Mouse (Mus musculus) MEL (cell line): ENCODE measurements around the gene Gm37240. TPM values are rescaled to one million over a fixed set of nuclear protein-coding genes. Genes with fewer than 3 reads are reported as not detected.

Experiments
- DNase-seq: peaks from one replicate; pipeline ENCODE4 v3.0.0; 2011; ENCODE audit warnings: low read depth, low spot score
- H3K27ac ChIP-seq: 2 replicates; pipeline ENCODE4 v1.5.1; 2012; ENCODE audit warnings: low read depth, mild to moderate bottlenecking, control low read depth, low read length, moderate library complexity; ENCODE audit not compliant: control insufficient read depth
- H3K27me3 ChIP-seq, 2 experiments: fragments of 150-350 bp in 1 of 2; sonication (generic) in 1 of 2; 2 replicates each; pipeline ENCODE4 v1.6.1; 2012; ENCODE audit warnings: low read length in 2 of 2, mild to moderate bottlenecking in 2 of 2, improper control_type of control experiment in 1 of 2, moderate library complexity in 1 of 2; ENCODE audit not compliant: insufficient read depth in 2 of 2, control insufficient read depth in 1 of 2
- H3K36me3 ChIP-seq, 2 experiments: 2 replicates each; pipeline ENCODE4 v1.6.1; 2012 to 2014; ENCODE audit warnings: low read length in 2 of 2, improper control_type of control experiment in 1 of 2, inconsistent platforms in 1 of 2, mild to moderate bottlenecking in 1 of 2; ENCODE audit not compliant: insufficient read depth in 2 of 2, control insufficient read depth in 1 of 2
- H3K4me1 ChIP-seq, 2 experiments: fragments of 150-350 bp in 1 of 2; sonication (generic) in 1 of 2; 2 replicates each; pipeline ENCODE4 v1.6.1; 2012; ENCODE audit warnings: low read length in 2 of 2, improper control_type of control experiment in 1 of 2, mild to moderate bottlenecking in 1 of 2; ENCODE audit not compliant: insufficient read depth in 2 of 2, control insufficient read depth in 1 of 2
- H3K4me3 ChIP-seq, 2 experiments: fragments of 150-350 bp in 1 of 2; sonication (generic) in 1 of 2; 2 replicates each; pipeline ENCODE4 v1.5.1; 2012; ENCODE audit warnings: low read depth in 2 of 2, low read length in 2 of 2, mild to moderate bottlenecking in 2 of 2, moderate library complexity in 2 of 2, control low read depth in 1 of 2, improper control_type of control experiment in 1 of 2; ENCODE audit not compliant: control insufficient read depth in 1 of 2, insufficient read depth in 1 of 2
- H3K79me2 ChIP-seq: 2 replicates; pipeline ENCODE4 v1.6.1; 2012; ENCODE audit warnings: mild to moderate bottlenecking, low read length, moderate library complexity; ENCODE audit not compliant: control insufficient read depth, poor library complexity, insufficient read depth
- H3K9ac ChIP-seq: 2 replicates; pipeline ENCODE4 v1.6.1; 2012; ENCODE audit warnings: low read depth, mild to moderate bottlenecking, control low read depth, low read length, moderate library complexity; ENCODE audit not compliant: control insufficient read depth, poor library complexity, severe bottlenecking
- H3K9me3 ChIP-seq: fragments of 150-350 bp; sonication (generic); replicated peaks from 2 replicates; pipeline ENCODE4 v1.6.1; 2012; ENCODE audit warnings: mild to moderate bottlenecking, low read length, improper control_type of control experiment, moderate library complexity; ENCODE audit not compliant: insufficient read depth
- CHD1 ChIP-seq: IDR thresholded peaks from 2 replicates; pipeline ENCODE4 v1.6.1; 2012; ENCODE audit warnings: low read depth, mild to moderate bottlenecking, inconsistent platforms, low read length, improper control_type of control experiment
- CHD2 ChIP-seq: IDR thresholded peaks from 2 replicates; pipeline ENCODE4 v1.6.1; 2011; ENCODE audit warnings: low read length, improper control_type of control experiment
- CTCF ChIP-seq, 3 experiments: IDR thresholded peaks in 2 of 3; conservative IDR thresholded peaks in 1 of 3; 2 replicates each; pipeline ENCODE4 v1.5.1; 2011 to 2012; ENCODE audit warnings: low read length in 3 of 3, low read depth in 2 of 3, mild to moderate bottlenecking in 2 of 3, improper control_type of control experiment in 1 of 3, inconsistent platforms in 1 of 3, mixed read lengths in 1 of 3, moderate library complexity in 1 of 3; ENCODE audit not compliant: control insufficient read depth in 1 of 3, insufficient read depth in 1 of 3, poor library complexity in 1 of 3, severe bottlenecking in 1 of 3
- E2F4 ChIP-seq: IDR thresholded peaks from 2 replicates; pipeline ENCODE4 v1.6.1; 2011; ENCODE audit warnings: low read depth, low read length, improper control_type of control experiment, borderline replicate concordance
- ELF1 ChIP-seq: IDR thresholded peaks from 2 replicates; pipeline ENCODE4 v1.6.1; 2014; ENCODE audit warnings: low read depth, mild to moderate bottlenecking, inconsistent platforms, low read length, improper control_type of control experiment, moderate library complexity
- EP300 ChIP-seq, 2 experiments: IDR thresholded peaks; 2 replicates each; pipeline ENCODE4 v1.6.1; 2011; ENCODE audit warnings: improper control_type of control experiment in 2 of 2, low read length in 2 of 2, low read depth in 1 of 2, mild to moderate bottlenecking in 1 of 2
- GATA1 ChIP-seq: IDR thresholded peaks from 2 replicates; pipeline ENCODE4 v1.6.1; 2011; ENCODE audit warnings: low read depth, low read length, improper control_type of control experiment
- JUND ChIP-seq: IDR thresholded peaks from 2 replicates; pipeline ENCODE4 v1.6.1; 2011; ENCODE audit warnings: low read depth, mild to moderate bottlenecking, improper control_type of control experiment, low read length
- KAT2A ChIP-seq: conservative IDR thresholded peaks from 2 replicates; pipeline ENCODE4 v1.6.1; 2012; ENCODE audit warnings: low read depth, low read length, improper control_type of control experiment, inconsistent platforms
- MAFK ChIP-seq: IDR thresholded peaks from 2 replicates; pipeline ENCODE4 v1.6.1; 2011; ENCODE audit warnings: low read depth, mild to moderate bottlenecking, low read length, improper control_type of control experiment, borderline replicate concordance
- MAX ChIP-seq: IDR thresholded peaks from 2 replicates; pipeline ENCODE4 v1.6.1; 2011; ENCODE audit warnings: low read length, improper control_type of control experiment
- MYB ChIP-seq: IDR thresholded peaks from 2 replicates; pipeline ENCODE4 v1.6.1; 2011; ENCODE audit warnings: mild to moderate bottlenecking, low read depth, low read length, improper control_type of control experiment
- NELFE ChIP-seq: IDR thresholded peaks from 2 replicates; pipeline ENCODE4 v1.6.1; 2011; ENCODE audit warnings: low read depth, low read length, improper control_type of control experiment
- NRF1 ChIP-seq: IDR thresholded peaks from 2 replicates; pipeline ENCODE4 v1.6.1; 2014; ENCODE audit warnings: low read depth, mild to moderate bottlenecking, inconsistent platforms, low read length, improper control_type of control experiment, moderate library complexity; ENCODE audit not compliant: poor library complexity, insufficient read depth, severe bottlenecking
- POLR2A ChIP-seq, 2 experiments: IDR thresholded peaks; 2 replicates each; pipeline ENCODE4 v1.6.1; 2011 to 2012; ENCODE audit warnings: low read length in 2 of 2, mild to moderate bottlenecking in 2 of 2, control low read depth in 1 of 2, improper control_type of control experiment in 1 of 2, low read depth in 1 of 2, moderate library complexity in 1 of 2; ENCODE audit not compliant: control insufficient read depth in 1 of 2, insufficient read depth in 1 of 2, poor library complexity in 1 of 2
- POLR2AphosphoS2 ChIP-seq: IDR thresholded peaks from 2 replicates; pipeline ENCODE4 v1.6.1; 2011; ENCODE audit warnings: low read length, improper control_type of control experiment
- RCOR1 ChIP-seq: IDR thresholded peaks from 2 replicates; pipeline ENCODE4 v1.6.1; 2012; ENCODE audit warnings: low read depth, mild to moderate bottlenecking, inconsistent platforms, low read length, improper control_type of control experiment
- TAL1 ChIP-seq: IDR thresholded peaks from 2 replicates; pipeline ENCODE4 v1.6.1; 2012; ENCODE audit warnings: mild to moderate bottlenecking, inconsistent platforms, low read length, moderate library complexity, mixed read lengths
- TBP ChIP-seq: IDR thresholded peaks from 2 replicates; pipeline ENCODE4 v1.8.0; 2011; ENCODE audit warnings: low read depth, low read length, improper control_type of control experiment
- TCF12 ChIP-seq: IDR thresholded peaks from 2 replicates; pipeline ENCODE4 v1.6.1; 2014; ENCODE audit warnings: low read depth, mild to moderate bottlenecking, inconsistent platforms, low read length, improper control_type of control experiment, moderate library complexity
- USF1 ChIP-seq: IDR thresholded peaks from 2 replicates; pipeline ENCODE4 v1.6.1; 2014; ENCODE audit warnings: low read depth, mild to moderate bottlenecking, inconsistent platforms, low read length, improper control_type of control experiment, moderate library complexity
- ZC3H11A ChIP-seq: IDR thresholded peaks from 2 replicates; pipeline ENCODE4 v1.6.1; 2012; ENCODE audit warnings: low read depth, mild to moderate bottlenecking, inconsistent platforms, low read length, improper control_type of control experiment
- ZNF384 ChIP-seq: IDR thresholded peaks from 2 replicates; pipeline ENCODE4 v1.6.1; 2012; ENCODE audit warnings: low read depth, mild to moderate bottlenecking, inconsistent platforms, low read length, improper control_type of control experiment
- polyA plus RNA-seq, 2 experiments: library from polyadenylated mRNA; stranded (reverse) in 1 of 2; unstranded in 1 of 2; fragments of >175 nt in 1 of 2; fragments of >200 nt in 1 of 2; gene quantifications; 2 replicates each; pipeline versions ENCODE4 v1.2.1 to v1.2.4; 2012; ENCODE audit warnings: low replicate concordance in 2 of 2, low read depth in 1 of 2; ENCODE audit not compliant: insufficient read length in 2 of 2, insufficient read depth in 1 of 2, missing spikeins in 1 of 2
- total RNA-seq: library from RNA; depleted of rRNA; stranded (reverse); fragments of 300-350 nt; gene quantifications from 2 replicates; pipeline ENCODE4 v1.2.3, GENCODE M21; 2012

Gene Gm37240
- total and polyA plus RNA-seq, 3 experiments = 0.04 TPM; not detected in 2

DNA sequence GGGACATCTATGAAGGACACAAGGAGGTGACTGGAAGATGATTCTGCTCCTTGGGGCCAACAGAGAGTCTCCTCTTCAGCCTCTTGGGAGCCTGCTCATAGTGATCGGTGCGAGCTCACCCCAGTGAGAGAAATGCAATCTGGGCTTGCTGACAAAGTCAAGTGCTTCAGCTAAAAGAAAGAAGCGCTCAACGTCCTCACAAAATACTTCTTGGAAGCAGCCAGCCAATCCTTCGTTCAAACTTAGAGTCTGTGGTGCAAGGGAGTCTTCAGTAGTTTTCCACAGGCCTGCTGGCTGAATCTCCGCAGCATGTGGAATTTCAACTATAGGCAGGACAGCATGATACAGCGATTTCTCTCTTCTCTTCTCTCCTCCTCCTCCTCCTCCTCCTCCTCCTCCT lies 680.8 kb downstream of the Gm37240 start:
- Histone ChIP-seq H3K79me2 (no peaks in the 10 kb centered on the region), H3K4me3 (no peak overlapping the region), H3K9me3 (no peaks in the 10 kb centered on the region), H3K4me1 (no peaks in the 10 kb centered on the region), H3K9ac (no peak overlapping the region), H3K27me3 (no peaks in the 10 kb centered on the region), H3K36me3 (no peaks in the 10 kb centered on the region), H3K27ac (no peak overlapping the region)
- TF ChIP-seq CTCF (IDR thresholded peaks at IDR 0.05 in 2 of 3, conservative IDR thresholded peaks at IDR 0.05 in 1 of 3; ENCODE audit: control insufficient read depth in 1 of 3, insufficient read depth in 1 of 3, low read depth in 2 of 3, low read length in 3 of 3, poor library complexity in 1 of 3, severe bottlenecking in 1 of 3) = no peak
- TF ChIP-seq GATA1 = no peak
- no peak for TF ChIP-seq ZC3H11A
- no peak for TF ChIP-seq TAL1
- no peak for TF ChIP-seq CHD2
- no peak for TF ChIP-seq MYB
- TF ChIP-seq RCOR1 = no peak
- TF ChIP-seq TBP = no peak
- no peak for TF ChIP-seq NELFE
- no peak for TF ChIP-seq ELF1
- no peak for TF ChIP-seq ZNF384
- no peak for TF ChIP-seq TCF12
- TF ChIP-seq USF1 = no peak
- no peak for TF ChIP-seq POLR2A (IDR thresholded peaks at IDR 0.05; ENCODE audit: control insufficient read depth in 1 of 2, insufficient read depth in 1 of 2, low read depth in 1 of 2, low read length in 2 of 2, poor library complexity in 1 of 2)
- TF ChIP-seq JUND = no peak
- TF ChIP-seq MAX = no peak
- no peak for DNase-seq

DNA sequence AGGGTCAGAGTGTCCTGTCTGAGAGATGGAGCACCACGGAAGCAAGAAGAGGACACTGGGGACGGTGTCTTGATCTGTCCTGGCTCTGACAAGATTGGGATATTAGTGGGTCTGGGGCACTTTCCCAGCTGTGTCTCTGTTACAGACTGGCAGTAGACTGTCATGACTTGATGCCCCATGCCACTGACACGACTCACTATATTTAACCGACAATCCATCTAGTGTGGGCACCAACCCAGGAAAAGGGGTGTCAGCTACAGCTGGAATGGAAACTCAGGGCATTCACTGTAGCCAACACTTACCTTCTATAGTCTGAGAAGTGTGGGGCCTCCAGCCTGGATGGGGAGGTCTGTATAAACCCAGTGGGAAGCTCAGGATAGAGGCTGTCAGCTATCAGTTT lies 681.4 kb downstream of the Gm37240 start:
- DNase-seq = no peak
- Histone ChIP-seq H3K27me3 (no peaks in the 10 kb centered on the region), H3K9ac (no peak overlapping the region), H3K36me3 (no peaks in the 10 kb centered on the region), H3K9me3 (no peaks in the 10 kb centered on the region), H3K27ac (no peak overlapping the region), H3K79me2 (no peaks in the 10 kb centered on the region), H3K4me1 (no peaks in the 10 kb centered on the region), H3K4me3 (no peak overlapping the region)
- TF ChIP-seq CHD1 = no peak
- no peak for TF ChIP-seq NRF1
- TF ChIP-seq EP300 (IDR thresholded peaks at IDR 0.05; ENCODE audit: low read depth in 1 of 2, low read length in 2 of 2) = no peak
- TF ChIP-seq TCF12 = no peak
- no peak for TF ChIP-seq USF1
- TF ChIP-seq TAL1 = no peak
- no peak for TF ChIP-seq JUND
- TF ChIP-seq MAFK = no peak
- TF ChIP-seq KAT2A = no peak
- no peak for TF ChIP-seq MYB
- no peak for TF ChIP-seq E2F4
- no peak for TF ChIP-seq POLR2AphosphoS2
- no peak for TF ChIP-seq CHD2
